Mouse (Mus musculus) liver, adult 10 weeks (tissue): ENCODE data around the gene Ociad1. TPM values are rescaled to one million over a fixed set of nuclear protein-coding genes. Genes with fewer than 3 reads are reported as not detected.

Experiments
- polyA plus RNA-seq: library from polyadenylated mRNA; stranded (reverse); fragments of 350-450 nt; fragmentation: Illumina TruSeq; extraction: RNeasy Lipid Tissue Mini Kit (QIAGEN cat#74804); gene quantifications from one replicate; pipeline ENCODE4 v1.2.3, GENCODE M21; 2014; ENCODE audit warnings: low read depth, low replicate concordance

Ociad1 gene
- 329 TPM for polyA plus RNA-seq

GRCm38 (mm10) chr5:73292502-73293457 lies at the start of gene Ociad1:
Gene Ociad1 (plus strand): TSS chr5:73292784.

GRCm38 (mm10) chr5:73256352-73257065 lies 36.1 kb upstream of the Ociad1 start, which contains the start of gene Fryl:
Gene Fryl (minus strand): TSS chr5:73256619.

GRCm38 (mm10) chr5:73340723-73341235 lies 48.2 kb downstream of the Ociad1 start, which contains the start of gene Ociad2:
Gene Ociad2 (minus strand): TSS chr5:73341028.

Other genes with a start within 250 kb of the Ociad1 start
- 12.1 TPM for gene Fryl, start 36.2 kb upstream of the Ociad1 start, polyA plus RNA-seq
- gene Ociad2, start 48.2 kb downstream of the Ociad1 start, polyA plus RNA-seq, result 12.1 TPM
- not detected for gene Cwh43, start 113.3 kb downstream of the Ociad1 start, polyA plus RNA-seq
- 43.3 TPM for gene Dcun1d4, start 188.2 kb downstream of the Ociad1 start, polyA plus RNA-seq